Mouse (Mus musculus): ENCODE data around the gene Gm4187.
"Not testable (repeated sequence)": the region's sequence is repeated elsewhere in the genome, so short reads cannot be mapped to it uniquely, and the experiment has no call there.

Gm4187 gene

GRCm38 (mm10) chr7:22329617-22330016 is at the start of gene Gm4187:
Gm4187 (minus strand) TSS chr7:22329717.
- not testable (repeated sequence) for DNase-seq

GRCm38 (mm10) chr7:22370939-22371338 is 41.4 kb upstream of the Gm4187 start, which contains the start of gene Gm8660:
Gm8660 (minus strand) TSS chr7:22371039.
- DNase-seq = not testable (repeated sequence)
